Mouse (Mus musculus) C2C12 (cell line): ENCODE measurements around the gene Ccdc12.

Experiments
- CEBPB ChIP-seq: IDR thresholded peaks from one replicate; pipeline ENCODE4 v1.6.1; 2011; ENCODE audit warnings: low read depth, mild to moderate bottlenecking, control low read depth, moderate library complexity
- CTCF ChIP-seq: IDR thresholded peaks from one replicate; pipeline ENCODE4 v1.5.1; 2011; ENCODE audit not compliant: control insufficient read depth, insufficient read depth, insufficient read length
- MAX ChIP-seq: IDR thresholded peaks from one replicate; pipeline ENCODE4 v1.6.1; 2011; ENCODE audit warnings: mild to moderate bottlenecking, control low read depth
- MYOG ChIP-seq: IDR thresholded peaks from one replicate; pipeline ENCODE4 v1.6.1; 2011; ENCODE audit not compliant: control insufficient read depth, insufficient read length; ENCODE audit errors: extremely low read depth
- USF1 ChIP-seq: IDR thresholded peaks from one replicate; pipeline ENCODE4 v1.6.1; 2011; ENCODE audit warnings: low read depth, mild to moderate bottlenecking, control low read depth, moderate library complexity

GRCm38 (mm10) chr9:110672462-110673106 is 16.3 kb downstream of the Ccdc12 start:
- TF ChIP-seq MYOG (no peak), CTCF (peak; percentile 66), CEBPB (no peak), MAX (no peak), USF1 (no peak)
